Mouse (Mus musculus) liver, postnatal 0 days (tissue): ENCODE data around the gene Ints3. TPM values are rescaled to one million over a fixed set of nuclear protein-coding genes. Genes with fewer than 3 reads are reported as not detected.

Source experiments
- ATAC-seq: fragments of 200-750 bp; cut with Nextera tagmentation; 2 replicates; pipeline ENCODE4 v1.8.0; 2017; ENCODE audit warnings: mild to moderate bottlenecking, moderate library complexity
- DNase-seq: peaks from one replicate; pipeline ENCODE4 v3.0.0-alpha.2; 2016
- H3K27ac ChIP-seq: fragments of 300-500 bp; sonication (generic); 2 replicates; pipeline ENCODE4 v1.5.1; 2014; ENCODE audit warnings: antibody characterized with exemption, moderate library complexity, mild to moderate bottlenecking, low read depth
- H3K27me3 ChIP-seq: fragments of 300-500 bp; sonication (generic); 2 replicates; pipeline ENCODE4 v1.6.1; 2014; ENCODE audit warnings: low read length, control low read depth, mixed read lengths; ENCODE audit not compliant: insufficient read depth
- H3K36me3 ChIP-seq: fragments of 300-500 bp; sonication (generic); replicated peaks from 2 replicates; pipeline ENCODE4 v1.6.1; 2014; ENCODE audit warnings: mild to moderate bottlenecking, control low read depth, low read length, moderate library complexity, mixed read lengths; ENCODE audit not compliant: insufficient read depth
- H3K4me1 ChIP-seq: fragments of 300-500 bp; sonication (generic); 2 replicates; pipeline ENCODE4 v1.6.1; 2014; ENCODE audit warnings: antibody characterized with exemption, mild to moderate bottlenecking, control low read depth; ENCODE audit not compliant: insufficient read depth
- H3K4me2 ChIP-seq: fragments of 300-500 bp; sonication (generic); 2 replicates; pipeline ENCODE4 v1.6.1; 2014; ENCODE audit warnings: low read depth, mild to moderate bottlenecking, low read length, moderate library complexity, mixed read lengths
- H3K4me3 ChIP-seq: fragments of 300-500 bp; sonication (generic); 2 replicates; pipeline ENCODE4 v1.5.1; 2014; ENCODE audit warnings: low read depth, low read length
- H3K9ac ChIP-seq: fragments of 300-500 bp; sonication (generic); replicated peaks from 2 replicates; pipeline ENCODE4 v1.6.1; 2014; ENCODE audit warnings: mild to moderate bottlenecking, moderate library complexity
- H3K9me3 ChIP-seq: fragments of 300-500 bp; sonication (generic); 2 replicates; pipeline ENCODE4 v1.6.1; 2016; ENCODE audit warnings: mild to moderate bottlenecking, control low read depth, low read length, mixed read lengths
- CTCF ChIP-seq: sonication (generic); IDR thresholded peaks from 2 replicates; pipeline ENCODE4 v1.5.1; 2016; ENCODE audit warnings: antibody characterized with exemption, low read depth
- EP300 ChIP-seq: IDR thresholded peaks from 2 replicates; pipeline ENCODE4 v1.6.1; 2016; ENCODE audit warnings: antibody characterized with exemption, low read depth, mild to moderate bottlenecking
- WGBS: fragments of 180-500 bp; shearing (Covaris S2); extraction: QIAGEN DNeasy Blood & Tissue Kit; methylation state at CpG from one replicate; pipeline ENCODE4 v1.1.7; 2014; ENCODE audit not compliant: insufficient replicate concordance; 5-methylcytosine and 5-hydroxymethylcytosine counted together
- polyA plus RNA-seq: library from polyadenylated mRNA; unstranded; fragments of >200 nt; fragmentation: Nextera tagmentation; extraction: Ambion mirVana; gene quantifications from 2 replicates; pipeline ENCODE4 v1.2.1, GENCODE M21; 2015

The Ints3 gene
- polyA plus RNA-seq, 1 experiment from 2014 or later: 4.6 TPM

DNA sequence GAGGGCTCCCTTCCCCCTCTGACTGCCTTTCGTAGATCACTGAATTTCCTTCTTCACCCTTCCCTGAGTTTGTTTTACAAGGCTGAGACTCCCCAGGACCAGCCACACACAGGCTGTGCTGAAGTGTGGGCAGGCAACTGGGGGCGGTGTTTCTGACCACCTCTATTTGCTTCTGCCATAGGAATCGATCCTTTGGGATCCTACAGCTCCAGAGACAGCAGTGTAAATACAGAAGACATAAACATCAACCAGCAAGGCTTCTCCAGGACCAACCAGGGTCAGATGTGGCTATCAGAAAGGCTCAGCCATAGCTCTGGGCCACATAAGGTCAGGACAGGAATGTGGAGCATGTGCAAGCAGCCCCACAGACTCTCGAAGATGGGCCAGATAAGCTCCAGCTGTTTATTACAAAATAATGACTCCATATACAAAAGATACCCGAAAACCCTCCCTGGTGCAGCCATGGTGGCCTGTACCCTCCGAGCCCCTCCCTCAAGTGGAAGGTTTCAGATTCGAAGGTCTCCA is 48.5 kb downstream of the Ints3 start:
- no peak for TF ChIP-seq EP300
- no peak for TF ChIP-seq CTCF
- no peak overlapping the region for H3K9ac ChIP-seq
- H3K27ac ChIP-seq: no peak overlapping the region
- no peak for DNase-seq
- H3K4me2 ChIP-seq: no peak overlapping the region
- no peak overlapping the region for H3K4me3 ChIP-seq
- ATAC-seq: no peak
- no peaks in the 10 kb centered on the region; the same call in 1 of the 2 replicates for H3K36me3 ChIP-seq
- peaks cover 18% of the 10 kb centered on the region for H3K27me3 ChIP-seq
- H3K9me3 ChIP-seq: no peaks in the 10 kb centered on the region
- WGBS: 60% methylated on average over 7 of the region's 7 CpGs
- H3K4me1 ChIP-seq: peaks cover 19% of the 10 kb centered on the region

DNA sequence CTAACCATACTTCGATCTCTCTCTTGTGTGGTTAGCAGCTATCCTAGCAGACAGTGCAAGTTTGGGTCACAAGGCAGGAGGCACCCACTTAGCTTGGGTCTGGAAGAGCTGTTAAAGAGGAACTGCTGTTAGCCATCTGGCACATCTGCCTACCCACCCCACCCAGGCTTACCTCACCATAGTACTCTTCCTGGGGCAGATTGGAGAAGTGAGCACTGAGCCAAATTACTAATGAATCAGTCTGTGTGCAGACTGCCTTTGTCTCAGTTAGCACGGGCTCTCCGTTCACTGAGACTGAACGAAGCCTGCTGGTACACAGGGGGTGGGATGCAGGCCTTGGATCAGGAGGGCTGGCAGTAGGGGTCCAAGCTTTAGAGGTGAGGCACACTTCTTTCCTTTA is 49.7 kb downstream of the Ints3 start:
- H3K4me2 ChIP-seq: peak overlapping the region; percentile 30; the same call in 1 of the 2 replicates
- TF ChIP-seq EP300: no peak
- TF ChIP-seq CTCF: no peak
- H3K27me3 ChIP-seq: peaks cover 6% of the 10 kb centered on the region; the same call in 1 of the 2 replicates
- H3K27ac ChIP-seq: peak overlapping the region; percentile 62
- H3K4me3 ChIP-seq: no peak overlapping the region
- no peak overlapping the region for H3K9ac ChIP-seq
- DNase-seq: peak; percentile 46
- H3K4me1 ChIP-seq: peaks cover 8% of the 10 kb centered on the region
- WGBS: 40% methylated on average over 4 of the region's 4 CpGs
- ATAC-seq: peak; percentile 81
- no peaks in the 10 kb centered on the region for H3K9me3 ChIP-seq
- no peaks in the 10 kb centered on the region; the same call in 1 of the 2 replicates for H3K36me3 ChIP-seq

DNA sequence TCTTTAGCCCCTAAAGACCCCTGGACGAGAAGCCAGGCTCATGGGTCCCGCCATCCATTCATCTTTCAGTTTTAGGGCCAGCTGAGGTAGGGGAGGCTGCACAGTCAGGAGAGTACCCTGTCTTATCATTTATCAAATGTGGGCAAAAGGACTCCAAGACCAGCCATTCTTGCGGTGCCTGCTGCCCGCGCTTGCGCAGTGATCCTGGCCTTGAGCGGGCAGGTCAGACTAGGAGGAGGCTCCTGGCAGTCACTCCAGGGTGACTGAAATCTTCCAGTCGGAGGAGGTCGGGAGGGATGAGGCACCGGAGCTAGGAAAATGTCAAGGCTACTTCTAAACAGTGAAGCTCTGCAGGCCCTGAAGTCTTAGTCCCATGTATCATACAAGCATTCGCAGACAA is 51.7 kb downstream of the Ints3 start:
- TF ChIP-seq CTCF: no peak
- no peak for TF ChIP-seq EP300
- no peak for DNase-seq
- Histone ChIP-seq H3K4me1 (peaks cover 8% of the 10 kb centered on the region), H3K9me3 (no peaks in the 10 kb centered on the region), H3K4me3 (no peak overlapping the region), H3K27ac (no peak overlapping the region), H3K9ac (no peak overlapping the region), H3K4me2 (no peak overlapping the region), H3K27me3 (no peaks in the 10 kb centered on the region), H3K36me3 (no peaks in the 10 kb centered on the region; the same call in 1 of the 2 replicates)
- no peak for ATAC-seq
- WGBS: 70% methylated on average over 11 of the region's 11 CpGs

DNA sequence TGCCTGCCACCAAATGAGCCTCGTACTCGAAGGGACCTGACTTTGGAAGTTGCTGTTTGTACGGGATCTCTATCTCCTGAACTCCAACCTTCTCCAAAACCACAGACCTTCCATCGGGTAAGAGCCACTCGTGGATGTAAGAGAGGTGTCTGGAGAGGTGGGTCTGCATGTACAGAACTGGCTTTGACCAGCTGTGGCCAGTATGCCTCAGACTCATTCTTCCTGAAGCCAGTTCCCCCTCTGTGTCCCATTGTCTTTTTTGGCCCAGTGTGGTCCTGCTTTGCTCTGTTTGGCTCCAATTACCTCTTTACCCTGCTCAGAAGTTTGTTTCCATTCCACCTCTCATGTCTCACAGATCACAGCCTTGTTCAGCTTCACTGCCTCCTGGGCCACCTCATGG is 54.9 kb downstream of the Ints3 start:
- 69% methylated on average over 5 of the region's 5 CpGs for WGBS
- ATAC-seq (no peak), DNase-seq (peak; percentile 7)
- Histone ChIP-seq H3K36me3 (no peaks in the 10 kb centered on the region), H3K4me3 (no peak overlapping the region), H3K4me1 (0 out of 2 replicates have a peak, but pooled peaks cover 3% of the 10 kb centered on the region), H3K27ac (no peak overlapping the region), H3K27me3 (no peaks in the 10 kb centered on the region), H3K9ac (no peak overlapping the region), H3K4me2 (no peak overlapping the region), H3K9me3 (no peaks in the 10 kb centered on the region)
- no peak for TF ChIP-seq EP300
- TF ChIP-seq CTCF: no peak

DNA sequence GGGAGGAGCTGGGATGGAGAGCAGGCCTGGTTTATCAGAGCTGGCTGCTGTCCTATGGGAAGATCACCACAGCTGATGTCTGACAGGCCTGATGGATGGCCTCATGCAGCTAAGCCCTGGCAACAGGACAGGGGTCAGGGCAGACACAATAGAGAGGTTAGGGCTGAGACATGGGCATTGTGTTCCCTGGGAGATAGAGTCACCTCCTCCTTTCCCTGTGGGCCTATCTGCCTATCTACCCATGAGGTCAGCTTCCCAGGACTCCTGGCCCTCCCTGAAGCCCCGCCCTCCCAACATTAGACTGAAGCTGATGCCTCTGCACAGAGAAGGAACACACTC is 57.2 kb downstream of the Ints3 start:
- Histone ChIP-seq H3K27ac (no peak overlapping the region), H3K4me1 (0 out of 2 replicates have a peak, but pooled peaks cover 3% of the 10 kb centered on the region), H3K36me3 (no peaks in the 10 kb centered on the region), H3K9ac (no peak overlapping the region), H3K4me2 (no peak overlapping the region), H3K4me3 (no peak overlapping the region), H3K27me3 (no peaks in the 10 kb centered on the region), H3K9me3 (no peaks in the 10 kb centered on the region)
- no peak for DNase-seq
- no peak for TF ChIP-seq EP300
- TF ChIP-seq CTCF: no peak
- ATAC-seq: peak; percentile 50
- 91% methylated on average over 1 of the region's 1 CpGs for WGBS

DNA sequence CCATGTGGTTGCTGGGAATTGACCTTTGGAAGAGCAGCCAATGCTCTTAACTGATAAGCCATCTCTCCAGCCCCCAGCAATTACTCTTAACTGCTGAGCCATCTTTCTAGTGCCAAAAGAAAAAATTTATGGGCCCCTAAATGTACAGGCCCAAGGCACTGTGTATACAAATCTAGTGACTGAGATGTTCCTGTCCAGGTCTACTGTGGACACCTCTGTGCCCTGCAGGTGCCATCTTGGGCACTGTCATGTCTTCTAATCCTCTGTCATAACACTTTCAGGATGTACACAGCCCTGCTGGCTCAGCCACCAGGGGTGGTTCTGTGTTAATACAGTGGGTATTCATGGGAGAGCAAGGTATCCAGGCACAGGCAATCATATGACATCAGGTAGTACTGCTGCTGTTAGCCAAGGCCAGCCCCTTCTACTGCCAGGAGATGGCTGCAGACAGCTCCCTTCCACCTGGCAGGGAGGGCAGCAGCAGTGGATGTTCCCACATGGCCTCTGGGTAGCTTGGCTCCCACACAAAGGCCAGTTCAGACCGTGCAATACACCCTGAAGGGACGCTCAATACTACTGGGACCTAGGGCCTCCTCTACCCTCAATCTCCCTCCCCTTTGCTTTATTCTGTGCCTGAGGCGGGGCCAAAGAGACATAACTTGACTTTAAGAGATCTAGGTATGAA is 57.7 kb downstream of the Ints3 start:
- Histone ChIP-seq H3K27ac (no peak overlapping the region), H3K4me2 (no peak overlapping the region), H3K9me3 (no peaks in the 10 kb centered on the region), H3K9ac (no peak overlapping the region), H3K36me3 (no peaks in the 10 kb centered on the region), H3K4me1 (0 out of 2 replicates have a peak, but pooled peaks cover 3% of the 10 kb centered on the region), H3K27me3 (no peaks in the 10 kb centered on the region), H3K4me3 (no peak overlapping the region)
- TF ChIP-seq EP300: no peak
- TF ChIP-seq CTCF: no peak
- ATAC-seq (no peak), DNase-seq (no peak)
- WGBS: 69% methylated on average over 3 of the region's 3 CpGs
